Mouse (Mus musculus) lung, postnatal 14 days (tissue): ENCODE measurements around the gene Lrit3.

Experiments
- DNase-seq: peaks from one replicate; pipeline ENCODE4 v3.0.0; 2021

The Lrit3 gene

DNA sequence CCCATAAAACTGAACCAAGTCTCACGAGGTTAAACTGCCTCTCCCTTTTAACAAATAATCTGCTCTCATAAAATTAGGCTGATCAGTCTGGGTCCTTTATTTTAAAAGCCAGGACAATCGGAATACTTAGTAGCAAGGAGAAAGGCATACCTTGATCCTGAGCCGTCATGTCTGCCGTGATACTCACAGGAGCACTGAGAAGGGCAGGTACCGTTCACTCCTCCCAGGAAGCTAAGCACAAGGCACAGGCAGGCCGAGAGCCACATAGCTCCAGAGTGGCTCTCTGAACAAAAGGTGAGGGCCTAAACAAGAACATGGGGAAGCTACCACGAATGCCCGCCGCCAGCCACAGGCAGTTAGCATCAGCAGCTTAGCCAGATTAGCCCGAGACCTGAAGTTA, at the start of gene Lrit3:
Gene Lrit3, minus strand, starts transcription at position 266 of the 400 bp plus-strand sequence.
- DNase-seq: no peak

DNA sequence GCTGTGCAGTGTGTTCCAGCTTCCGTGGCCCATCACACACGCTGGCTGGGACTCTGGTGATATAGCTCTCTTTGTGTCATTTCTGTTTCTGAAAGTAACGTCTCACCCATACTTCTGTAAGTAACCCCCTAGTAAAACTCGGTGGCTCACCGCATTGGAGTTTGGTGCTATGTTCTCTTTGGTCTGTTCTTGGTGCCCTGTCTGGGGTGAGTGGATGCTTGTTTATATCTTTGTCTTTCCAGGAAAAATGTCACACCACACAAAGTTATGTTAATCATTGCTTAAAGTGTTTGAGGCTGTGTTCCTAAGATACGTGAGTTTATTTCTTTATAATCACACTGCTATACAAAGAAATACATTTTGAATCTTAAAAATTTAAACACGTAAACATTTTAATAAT, 43.0 kb upstream of the Lrit3 start:
- DNase-seq: no peak

DNA sequence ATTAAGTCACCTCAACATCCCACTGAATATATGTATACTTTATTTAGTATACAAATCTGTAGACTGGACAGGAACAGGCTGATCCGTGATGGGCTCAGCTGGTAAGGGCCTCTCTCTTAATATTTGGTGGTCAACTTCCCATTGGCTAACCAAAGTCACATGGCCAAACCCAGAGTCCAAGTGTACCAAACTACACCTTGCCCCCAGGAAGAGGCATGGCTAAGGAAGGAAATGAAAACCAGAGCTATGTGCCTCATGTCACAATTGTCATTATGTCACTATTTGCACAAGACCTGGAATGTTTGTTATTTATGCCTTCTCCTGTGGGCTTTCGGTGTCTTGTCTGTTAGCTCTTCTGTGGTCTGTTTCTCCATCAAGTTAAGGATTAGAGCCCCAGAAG, 42.0 kb upstream of the Lrit3 start:
- no peak for DNase-seq

DNA sequence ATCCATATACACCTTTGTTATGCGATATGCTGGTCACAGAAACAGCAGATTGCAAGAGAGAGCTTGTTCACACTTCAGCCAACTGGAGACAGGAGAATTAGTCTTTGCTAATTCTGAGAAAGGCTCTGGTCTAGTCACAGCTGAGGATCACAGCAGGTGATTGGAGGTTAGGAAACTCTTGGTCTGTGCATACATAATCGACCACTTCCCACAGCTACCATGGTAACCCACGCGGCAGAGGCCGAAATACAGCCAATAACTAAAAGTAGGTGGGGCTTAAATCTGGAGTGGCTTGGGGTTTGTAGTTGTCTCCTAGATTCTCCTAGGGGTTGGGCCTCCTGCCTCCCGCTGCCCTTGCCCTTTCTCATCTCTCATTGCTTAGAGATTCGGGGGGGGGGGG, 34.2 kb upstream of the Lrit3 start:
- DNase-seq: no peak

DNA sequence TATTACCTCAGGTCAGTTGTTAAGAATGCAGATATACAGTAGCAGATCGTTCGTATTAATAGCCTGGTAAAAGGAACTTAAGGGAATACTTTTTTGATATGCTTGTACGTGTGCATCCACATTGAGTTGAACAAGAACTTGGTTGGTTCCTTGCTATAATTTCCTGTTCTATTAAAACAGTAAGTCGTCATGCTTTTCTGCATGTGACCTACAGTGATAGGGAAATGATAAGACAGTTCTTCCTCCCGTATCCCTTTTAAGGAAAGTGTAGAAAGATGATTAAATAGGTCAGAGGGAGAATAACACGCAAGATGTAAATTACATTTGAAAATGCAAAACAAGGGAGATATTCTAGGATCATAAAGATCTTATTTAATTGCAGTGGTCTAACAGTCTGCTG, 33.1 kb upstream of the Lrit3 start:
- DNase-seq: no peak

DNA sequence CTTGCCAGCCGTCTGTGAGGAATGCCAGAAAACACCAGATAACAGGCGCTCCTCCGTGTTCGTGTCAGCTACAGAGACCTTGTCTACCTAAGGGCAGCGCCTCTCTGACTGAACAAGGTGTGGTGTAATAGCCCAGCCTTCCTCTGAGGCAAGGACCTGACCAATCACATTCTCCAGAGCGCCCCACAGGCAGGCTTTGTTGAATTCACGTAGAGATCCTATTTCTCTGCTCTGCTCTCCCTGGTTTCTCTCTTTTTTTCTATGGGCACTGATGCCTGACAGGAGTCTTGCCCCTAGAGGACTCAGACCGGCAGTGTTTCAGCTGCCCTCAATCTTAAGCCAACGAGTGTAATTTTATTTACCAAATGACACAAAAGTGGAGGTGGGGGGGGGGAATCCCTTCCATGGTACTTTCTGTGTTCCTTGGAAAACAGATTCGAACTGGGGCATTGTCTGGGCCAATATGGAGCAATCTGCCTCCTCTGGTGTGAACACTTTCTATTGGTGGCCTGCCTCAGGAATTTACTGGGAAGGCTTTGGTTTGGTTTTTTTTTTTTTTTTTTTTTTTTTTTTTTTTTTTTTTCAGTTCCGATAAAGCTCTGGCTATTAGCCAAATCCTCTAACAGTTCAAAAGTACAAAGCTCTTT, 32.3 kb upstream of the Lrit3 start:
- DNase-seq: peak; percentile 18

DNA sequence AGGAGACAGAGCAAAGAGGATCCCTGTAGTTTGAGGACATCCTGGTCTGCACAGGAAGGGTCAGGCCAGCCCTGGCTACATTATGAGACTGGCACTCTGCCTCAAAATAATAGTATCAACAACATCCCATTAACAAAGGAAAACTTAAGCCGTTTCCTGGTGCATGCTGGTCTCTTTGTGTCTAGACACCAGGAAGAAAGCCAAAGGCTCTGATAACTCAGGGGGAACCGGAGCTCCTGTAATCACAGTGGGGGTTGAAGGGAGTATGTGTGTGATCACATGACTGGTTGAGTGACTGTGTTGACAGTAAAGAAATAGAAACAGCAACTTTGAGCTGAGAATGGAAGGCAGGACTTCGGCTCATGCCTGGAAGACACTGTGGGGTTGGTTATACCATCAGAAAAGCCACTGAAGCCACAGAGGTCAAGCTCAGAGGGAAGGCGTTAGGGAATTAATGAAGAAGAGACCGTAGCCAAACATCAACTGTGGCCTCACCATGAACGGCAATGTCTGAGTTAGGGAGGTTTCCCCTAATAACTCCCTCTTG, 31.6 kb upstream of the Lrit3 start, which contains the start of gene Cfi:
Gene Cfi, plus strand, starts transcription at position 497 of the 547 bp plus-strand sequence.
- peak; percentile 5 for DNase-seq

DNA sequence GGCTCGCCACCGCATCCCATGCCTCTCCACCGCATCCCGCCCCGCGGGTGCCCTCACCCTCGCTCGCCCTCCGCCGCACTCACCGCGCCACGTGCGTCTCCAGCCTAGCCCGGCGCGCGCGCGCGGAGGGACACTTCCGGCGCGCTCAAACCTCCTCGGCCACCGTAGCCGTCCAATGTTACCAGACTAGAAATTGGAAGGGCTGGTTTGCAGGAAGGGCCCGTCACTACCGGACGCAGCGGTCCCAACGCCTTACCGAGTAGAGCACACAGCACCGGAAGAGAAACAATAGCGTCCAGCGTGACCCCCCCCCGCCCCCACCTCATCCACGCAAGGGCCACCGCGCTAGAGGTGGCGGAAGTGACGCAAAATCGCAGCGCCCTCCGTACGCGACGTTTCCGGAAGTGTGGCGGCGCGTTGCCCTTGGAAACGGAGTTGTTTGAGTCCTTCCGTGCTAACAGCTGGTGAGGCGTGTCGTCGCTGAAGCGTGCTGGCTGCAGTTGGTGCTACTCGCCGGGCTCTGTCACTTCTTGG, 27.3 kb upstream of the Lrit3 start, which contains the start of gene Gar1:
Gene Gar1, minus strand, starts transcription at position 362 of the 534 bp plus-strand sequence.
- peak; percentile 97 for DNase-seq

DNA sequence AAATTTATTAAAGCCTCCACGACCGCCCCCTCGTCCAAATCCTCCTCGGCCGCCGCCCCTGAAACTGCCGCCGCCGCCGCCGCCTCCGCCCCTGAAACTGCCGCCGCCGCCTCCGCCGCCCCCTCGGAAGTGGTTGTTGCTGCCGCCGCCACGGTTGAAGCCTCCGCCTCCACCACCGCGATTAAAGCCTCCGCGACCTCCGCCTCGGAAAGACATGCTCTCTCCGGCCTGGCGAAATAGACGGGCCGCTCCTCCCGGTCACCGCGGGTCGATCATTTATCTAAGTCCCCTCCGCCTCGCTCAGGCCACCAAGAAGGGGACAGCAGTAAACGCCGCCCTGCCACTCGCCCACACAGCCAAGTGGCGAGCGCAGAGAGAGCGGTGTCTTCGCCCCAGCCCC, 26.8 kb upstream of the Lrit3 start:
- peak; percentile 29 for DNase-seq

DNA sequence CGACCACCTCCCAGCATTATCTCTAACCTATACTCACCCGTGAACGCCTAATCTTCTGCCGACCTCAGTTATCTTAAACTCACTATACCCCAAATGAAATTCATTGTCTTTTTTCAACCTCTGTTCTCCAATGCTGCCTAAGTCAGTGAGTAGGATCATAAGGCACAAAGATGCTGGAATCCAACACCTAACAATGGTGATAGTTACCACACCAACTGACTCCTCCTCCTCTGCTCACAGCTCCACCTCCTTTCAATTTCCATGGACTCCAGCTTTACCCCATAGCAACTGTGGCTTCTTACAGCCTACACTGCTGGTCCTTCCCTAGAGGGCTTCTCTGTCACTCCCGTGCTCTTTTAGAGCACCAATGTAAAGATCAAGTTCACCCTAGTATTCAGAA, 23.9 kb upstream of the Lrit3 start:
- no peak for DNase-seq

DNA sequence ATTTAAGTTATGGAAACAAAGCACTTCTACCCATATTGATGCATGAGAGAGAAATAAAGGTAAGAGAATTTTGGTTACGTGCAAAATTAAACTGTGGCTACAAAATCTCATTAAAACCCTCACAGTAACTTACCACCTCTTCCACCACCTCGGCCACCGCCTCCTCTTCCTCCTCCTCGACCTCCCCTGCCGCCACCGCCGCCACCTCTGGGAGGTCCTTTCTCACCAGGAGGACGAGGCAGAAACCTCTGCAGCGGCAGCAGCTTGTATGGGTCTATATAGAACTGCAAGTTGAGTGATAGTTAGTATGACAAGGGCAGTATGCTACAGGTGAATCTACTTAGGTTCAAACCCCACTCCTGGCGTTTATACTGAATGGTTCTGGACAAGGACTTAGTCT, 22.9 kb upstream of the Lrit3 start:
- DNase-seq: no peak

DNA sequence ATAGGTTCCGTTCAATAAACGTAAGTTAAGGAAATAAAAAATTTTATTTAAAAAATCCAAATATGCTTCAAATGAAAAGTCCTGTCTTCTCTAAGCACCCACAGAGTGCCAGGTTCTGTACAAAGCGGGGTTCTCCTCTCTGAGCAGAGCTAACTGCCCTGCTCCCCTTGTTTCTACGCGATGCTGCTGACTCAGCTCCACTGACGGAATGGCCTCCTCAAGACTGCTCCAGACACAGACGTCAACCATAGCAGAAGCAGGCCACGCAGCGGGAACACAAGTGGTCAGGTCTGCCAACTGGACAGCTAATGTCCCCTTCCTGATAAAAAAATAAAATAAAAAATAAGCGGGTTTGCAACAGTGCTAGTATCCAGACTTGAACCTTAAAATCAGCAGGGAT, 21.1 kb upstream of the Lrit3 start:
- DNase-seq: no peak

DNA sequence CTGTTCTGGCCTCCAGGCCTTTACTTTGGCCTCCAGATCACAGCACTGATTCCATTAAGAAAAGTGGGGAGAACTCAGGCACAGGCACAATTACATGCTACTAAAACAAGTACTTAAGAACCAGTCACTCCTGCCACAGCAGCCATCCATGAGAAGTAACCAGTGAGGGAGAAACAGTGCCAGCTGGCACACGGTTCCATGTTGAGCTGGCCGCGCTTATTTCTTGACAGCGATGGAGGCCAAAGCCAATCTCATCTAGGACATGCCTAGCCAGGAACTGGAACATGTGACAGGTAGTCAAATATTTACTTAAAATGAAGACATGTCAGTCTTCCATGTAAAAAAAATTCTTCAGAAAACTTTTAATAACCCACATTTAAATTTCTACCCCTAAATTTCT, 20.3 kb upstream of the Lrit3 start:
- no peak for DNase-seq

DNA sequence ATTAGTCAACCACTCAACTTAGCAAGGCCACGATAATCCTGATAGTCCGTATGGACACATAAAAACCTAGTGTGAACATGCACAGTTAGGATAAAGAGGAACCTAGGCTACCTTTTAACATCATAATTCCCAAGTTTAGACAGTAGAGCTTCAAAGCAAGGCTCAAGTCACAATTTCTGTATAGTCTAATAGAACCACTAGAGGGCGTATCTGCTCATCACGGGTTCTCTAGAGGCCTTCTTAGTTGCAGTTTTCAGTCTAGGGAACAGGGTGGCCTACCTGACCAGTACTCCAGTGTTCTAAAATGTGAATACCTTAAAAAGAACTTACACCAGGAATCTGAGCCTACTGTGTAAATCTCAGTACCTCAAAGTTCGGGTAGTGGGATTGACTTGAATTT, 19.5 kb upstream of the Lrit3 start:
- no peak for DNase-seq

DNA sequence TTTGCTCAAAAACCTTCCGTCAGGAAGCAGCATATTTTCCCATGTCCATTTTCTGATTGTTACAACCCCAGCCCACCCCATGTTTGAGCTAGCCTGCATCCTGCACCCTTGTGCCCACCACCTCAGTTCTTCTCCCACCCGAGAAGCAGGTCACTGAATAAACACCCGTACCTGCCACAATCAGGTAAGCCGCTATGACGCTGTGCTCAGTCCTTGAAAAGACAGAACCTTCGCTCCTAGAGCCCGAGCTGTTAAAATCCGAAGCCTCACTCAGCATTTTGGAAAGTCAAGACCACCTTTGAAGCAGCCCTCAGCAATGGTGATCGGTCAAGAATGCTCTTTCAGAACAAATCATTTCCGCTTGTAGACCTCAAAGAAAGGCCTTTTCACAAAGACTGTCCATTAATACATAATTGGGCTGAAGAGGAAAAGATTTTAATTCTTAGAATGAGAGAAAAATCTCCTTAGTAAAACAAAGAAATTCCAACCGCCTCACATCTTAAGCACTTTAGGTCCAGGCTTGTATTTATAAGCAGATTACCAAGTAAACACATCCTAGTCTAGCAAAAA, 18.5 kb upstream of the Lrit3 start, which contains the start of gene Rrh:
Gene Rrh, minus strand, starts transcription at position 382 of the 570 bp plus-strand sequence.
- DNase-seq: no peak

DNA sequence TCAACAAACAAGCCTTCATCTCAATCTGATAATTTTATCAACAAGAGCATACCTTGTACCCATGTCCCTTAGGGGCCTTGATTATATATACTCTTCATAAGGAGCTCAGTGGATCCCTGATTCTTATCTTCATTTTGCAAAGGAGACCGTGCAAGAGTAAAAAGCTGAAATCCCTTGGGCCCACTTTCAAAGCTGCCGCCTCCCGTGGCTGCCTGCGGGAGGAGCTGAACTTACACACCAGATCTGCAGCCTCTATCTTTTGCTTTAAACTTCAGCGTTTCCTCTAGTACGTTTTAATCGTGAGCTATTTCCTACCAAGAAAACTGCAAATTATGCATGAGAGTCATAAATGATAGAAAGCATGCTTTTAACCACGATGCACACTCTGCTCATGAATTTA, 17.9 kb upstream of the Lrit3 start:
- DNase-seq: no peak

DNA sequence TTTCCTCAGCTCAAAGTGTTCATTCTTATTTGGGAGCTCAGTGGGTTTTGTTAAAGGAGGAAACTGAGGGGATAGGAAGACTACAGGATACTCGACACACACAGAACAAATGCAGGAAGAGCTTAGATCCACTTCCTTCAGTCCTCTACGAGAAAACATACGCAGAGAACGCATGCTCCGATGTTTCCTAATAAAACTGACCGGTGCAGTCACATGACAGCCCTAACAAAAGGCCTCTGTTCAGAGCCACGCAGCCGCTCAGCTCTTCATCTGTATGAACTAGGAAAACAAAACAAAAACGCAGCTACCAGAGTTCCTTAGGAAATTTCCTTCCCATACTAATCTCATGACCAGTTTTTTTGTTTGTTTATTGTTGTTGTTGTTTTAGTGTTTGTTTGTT, 17.0 kb upstream of the Lrit3 start:
- no peak for DNase-seq

DNA sequence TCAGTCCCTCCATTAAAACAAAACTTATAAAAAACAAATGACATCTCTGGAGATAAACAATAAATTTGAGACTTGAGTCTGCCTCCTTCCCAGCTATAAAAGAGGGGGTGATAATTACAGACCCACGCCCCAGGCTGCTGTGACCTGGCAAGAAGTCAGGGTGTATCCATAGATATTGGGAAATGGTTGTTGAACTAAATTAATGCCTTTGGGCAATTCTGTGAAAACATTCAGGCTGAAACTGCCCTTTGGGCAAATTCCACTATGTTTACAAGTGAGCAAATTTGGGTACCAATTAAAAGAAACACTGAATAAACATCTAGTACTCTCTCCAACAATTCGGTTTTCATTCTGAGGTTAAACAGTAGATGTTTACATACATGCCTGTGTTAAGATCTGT, 4.8 kb downstream of the Lrit3 start:
- DNase-seq: no peak

DNA sequence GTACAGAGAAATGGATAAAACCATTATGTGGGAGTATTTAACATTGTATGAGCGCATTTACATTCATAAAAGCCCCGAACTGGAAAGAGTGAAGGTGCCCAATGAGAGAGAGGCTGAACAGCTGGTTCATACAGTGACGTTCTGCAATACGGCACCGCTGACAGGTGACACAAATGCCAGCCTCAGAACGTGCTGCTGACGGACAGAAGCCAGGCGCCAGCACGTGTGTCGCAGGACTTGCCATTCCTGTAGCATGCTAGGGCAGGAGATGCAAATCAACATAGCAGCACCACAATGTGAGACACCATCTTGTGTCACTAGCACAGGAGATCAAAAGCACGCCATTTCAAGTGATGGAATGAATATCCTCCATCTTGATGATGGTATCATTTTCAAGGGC, 5.3 kb downstream of the Lrit3 start:
- DNase-seq: no peak

DNA sequence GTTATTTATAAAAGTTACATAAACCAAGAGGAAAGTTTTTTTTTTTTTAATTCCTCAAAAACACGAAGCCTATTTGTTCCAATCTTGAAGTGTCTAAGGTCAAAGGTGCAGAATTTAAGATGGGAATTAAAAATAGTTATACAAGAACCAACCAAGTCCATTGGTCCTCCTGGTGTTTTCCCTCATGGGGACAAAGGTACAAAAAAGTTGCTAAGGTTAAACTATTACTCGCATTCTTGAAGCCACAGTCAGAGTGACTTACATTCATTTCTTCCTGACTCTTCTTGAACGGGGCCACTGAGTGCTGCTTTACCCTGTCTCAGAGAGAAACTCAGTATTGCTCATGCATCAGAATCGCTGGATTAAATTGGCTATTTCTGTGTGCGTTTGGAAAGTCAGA, 6.5 kb downstream of the Lrit3 start:
- no peak for DNase-seq

DNA sequence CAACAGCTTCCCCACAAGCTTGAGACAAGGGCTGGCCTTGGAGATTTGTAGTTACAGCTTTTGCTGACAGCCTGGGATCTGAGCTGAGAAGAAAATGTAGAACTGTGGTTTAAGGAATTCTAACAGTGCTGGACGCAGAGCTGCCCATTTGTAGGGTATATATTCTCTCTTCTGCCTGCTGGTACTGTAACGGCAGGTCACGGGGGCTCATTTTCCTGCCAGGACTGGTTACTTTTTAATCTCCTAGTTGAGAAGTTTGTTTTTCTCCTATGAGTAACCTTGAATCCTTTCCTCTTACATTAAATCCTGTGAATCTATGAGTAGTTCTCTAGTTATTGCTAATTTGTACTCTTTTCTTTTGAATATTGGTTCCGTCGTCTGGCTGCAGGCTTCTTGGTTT, 10.0 kb downstream of the Lrit3 start:
- DNase-seq: no peak

DNA sequence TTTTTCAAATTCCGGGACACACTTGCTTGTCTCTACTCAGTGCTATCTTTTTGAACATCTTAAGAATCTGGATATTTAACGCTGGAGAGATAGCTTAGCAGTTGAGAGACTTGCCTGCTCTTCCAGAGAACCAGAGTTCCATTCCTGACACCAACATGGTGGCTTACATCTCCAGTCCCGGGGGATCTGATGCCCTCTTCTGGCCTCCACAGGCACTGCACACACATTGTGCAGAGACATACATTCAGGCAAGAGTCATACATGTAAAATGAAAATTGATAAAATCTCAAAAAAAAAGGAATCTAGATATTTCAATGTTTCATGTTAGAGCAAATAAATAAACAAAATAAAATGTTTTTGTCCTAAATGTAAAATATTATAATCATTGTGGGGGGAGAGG, 21.1 kb downstream of the Lrit3 start:
- DNase-seq: no peak

DNA sequence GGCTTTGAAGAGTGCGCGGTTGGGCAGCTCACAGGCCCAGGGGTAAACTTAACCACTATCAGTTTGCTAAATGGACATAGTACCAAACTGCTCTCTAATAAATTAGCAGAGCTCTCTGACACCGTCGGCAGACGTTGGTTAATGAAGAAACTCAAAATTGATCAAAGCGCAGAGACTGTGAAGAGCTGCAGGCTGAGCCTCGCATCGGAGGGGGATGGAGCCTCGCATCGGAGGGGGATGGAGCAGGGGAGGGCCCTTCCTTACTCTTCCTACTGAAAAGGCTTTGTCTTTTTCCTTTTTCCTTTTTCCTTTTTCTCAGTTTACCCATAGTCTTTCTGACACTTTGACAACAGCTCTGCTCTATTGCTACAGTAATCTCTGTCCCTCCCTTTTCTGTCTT, 22.4 kb downstream of the Lrit3 start:
- DNase-seq: no peak

DNA sequence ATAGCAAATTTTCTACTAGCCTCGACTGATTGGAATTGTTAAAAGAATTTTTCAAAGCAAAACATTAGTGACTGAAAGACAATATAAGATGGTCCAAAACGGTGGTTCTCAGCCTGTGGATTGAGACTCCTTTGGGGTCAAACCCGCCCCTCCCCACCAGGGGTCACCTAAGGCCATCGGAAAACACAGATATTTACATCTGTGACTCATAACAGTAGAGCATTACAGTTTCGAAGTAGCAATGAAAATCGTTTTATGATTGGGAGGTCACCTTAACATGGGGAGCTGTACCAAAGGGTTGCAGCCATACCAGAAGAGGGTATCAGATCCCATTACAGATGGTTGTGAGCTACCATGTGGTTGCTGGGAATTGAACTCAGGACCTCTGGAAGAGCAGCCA, 32.6 kb downstream of the Lrit3 start:
- DNase-seq: no peak
